Mouse (Mus musculus) olfactory bulb, adult 2 months (tissue): Measurements from ENCODE around the gene Ndufa4l2.

Experiments used
- CTCF ChIP-seq: fragments of 200-500 bp; IDR thresholded peaks from 2 replicates; pipeline ENCODE4 v1.5.1; 2012; ENCODE audit warnings: low read depth, mild to moderate bottlenecking, low read length, moderate library complexity; ENCODE audit not compliant: insufficient read depth
- POLR2A ChIP-seq: fragments of 200-500 bp; IDR thresholded peaks from 2 replicates; pipeline ENCODE4 v1.6.1; 2012; ENCODE audit warnings: mild to moderate bottlenecking, low read depth, low read length, moderate library complexity; ENCODE audit not compliant: insufficient read depth

- TF ChIP-seq POLR2A: no peak
- no peak for TF ChIP-seq CTCF
These were observed 20.2 kb downstream of the Ndufa4l2 start for GRCm38 (mm10) chr10:127534929-127535384.
